26 mouse cellular contexts compared by ENCODE assay signal in the genomic region with DNA sequence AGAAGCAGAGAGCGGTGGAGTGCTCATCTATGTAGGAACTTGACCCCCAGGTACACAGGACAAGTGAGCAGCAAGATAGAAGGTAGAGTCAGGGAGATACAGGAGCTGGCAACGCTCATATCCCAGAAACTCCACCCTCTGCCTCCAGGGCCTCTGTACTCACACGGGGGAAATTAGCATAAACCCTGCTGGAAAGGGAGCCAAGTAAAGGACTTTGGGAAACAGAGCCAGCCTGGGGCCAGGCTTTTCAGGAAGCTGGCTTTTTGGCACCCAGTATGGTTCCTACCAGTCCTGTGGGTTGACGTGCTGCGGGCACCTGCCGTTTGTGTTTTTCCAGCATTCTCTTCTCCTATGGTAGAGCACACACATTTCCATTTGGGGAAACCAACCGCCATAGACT.
DNase-seq lines count a peak whose midpoint lies in the region; ATAC-seq lines count a peak whose summit lies in the region.
"Had no signal": no experiment of that assay in that cellular context is flagged by ENCODE, and none has a peak within 500 bp of the region (broad histone marks: within the 10 kb centered on the region; RNA-seq: fewer than 3 reads in every experiment).

No protein-coding gene starts in this region.

- DNase-seq in adrenal gland, postnatal 10 days = peak; percentile 25
- no peak for DNase-seq in adrenal gland, adult 2 months
- peak; percentile 65 for DNase-seq in heart, adult 11 months
- DNase-seq in heart, adult 18-20 months = no peak
- peak; percentile 11 to 14 for DNase-seq in kidney, postnatal 36 days
- no peak for DNase-seq in kidney, adult 9 months
- DNase-seq in ZHBTc4 (ENCODE audit: low read depth, low spot score) = peak; percentile 71
- DNase-seq: adrenal gland, adult 8-10 months; cerebellum, adult 8-10 months; heart, adult 2 months; heart, postnatal 14 days; kidney, postnatal 14 days; lung, embryonic 14.5 days; retina, postnatal 1 day; right cerebral cortex, postnatal 25 days; spleen, adult 18-20 months had no signal

- WGBS in intestine, embryonic 15.5 days = 70% methylated on average over 7 of the region's 7 CpGs

- no peak overlapping the region for H3K4me3 ChIP-seq in intestine, embryonic 15.5 days (replicated peaks)
- H3K4me3 ChIP-seq: forebrain, embryonic 13.5 days; heart, adult 2 months; heart, embryonic 13.5 days; hindbrain, embryonic 12.5 days; left cerebral cortex, adult 2 months; limb, embryonic 15.5 days; midbrain, embryonic 15.5 days; myocyte; neural tube, embryonic 13.5 days had no signal

- H3K27ac ChIP-seq in intestine, embryonic 15.5 days = no peak overlapping the region
- H3K27ac ChIP-seq: forebrain, embryonic 13.5 days; heart, adult 2 months; heart, embryonic 13.5 days; hindbrain, embryonic 12.5 days; left cerebral cortex, adult 2 months; limb, embryonic 15.5 days; liver, embryonic 14.5 days; midbrain, embryonic 15.5 days; neural tube, embryonic 13.5 days had no signal

- H3K36me3 ChIP-seq in intestine, embryonic 15.5 days = no peaks in the 10 kb centered on the region
- H3K36me3 ChIP-seq: heart, embryonic 13.5 days; hindbrain, embryonic 12.5 days; limb, embryonic 15.5 days; midbrain, embryonic 15.5 days; neural tube, embryonic 13.5 days had no signal

- no peak for ATAC-seq in intestine, embryonic 15.5 days
- ATAC-seq: forebrain, embryonic 13.5 days; midbrain, embryonic 15.5 days had no signal

- no peaks in the 10 kb centered on the region for H3K4me1 ChIP-seq in intestine, embryonic 15.5 days (replicated peaks)
- H3K4me1 ChIP-seq: forebrain, embryonic 13.5 days; heart, embryonic 13.5 days; midbrain, embryonic 15.5 days; neural tube, embryonic 13.5 days had no signal

- H3K9me3 ChIP-seq in intestine, embryonic 15.5 days = no peaks in the 10 kb centered on the region
- H3K9me3 ChIP-seq: forebrain, embryonic 13.5 days; heart, embryonic 13.5 days; hindbrain, embryonic 12.5 days; limb, embryonic 15.5 days; midbrain, embryonic 15.5 days; neural tube, embryonic 13.5 days had no signal

- no peak overlapping the region for H3K4me2 ChIP-seq in intestine, embryonic 15.5 days (replicated peaks)
- H3K4me2 ChIP-seq: forebrain, embryonic 13.5 days; heart, embryonic 13.5 days; hindbrain, embryonic 12.5 days; limb, embryonic 15.5 days; lung, embryonic 14.5 days; midbrain, embryonic 15.5 days; neural tube, embryonic 13.5 days had no signal

- no peaks in the 10 kb centered on the region for H3K27me3 ChIP-seq in intestine, embryonic 15.5 days (replicated peaks)
- H3K27me3 ChIP-seq: forebrain, embryonic 13.5 days; heart, embryonic 13.5 days; hindbrain, embryonic 12.5 days; limb, embryonic 15.5 days; midbrain, embryonic 15.5 days; neural tube, embryonic 13.5 days had no signal

- no peak overlapping the region for H3K9ac ChIP-seq in intestine, embryonic 15.5 days
- H3K9ac ChIP-seq: forebrain, embryonic 13.5 days; heart, embryonic 13.5 days; hindbrain, embryonic 12.5 days; limb, embryonic 15.5 days; liver, embryonic 14.5 days; lung, embryonic 14.5 days; midbrain, embryonic 15.5 days; neural tube, embryonic 13.5 days had no signal

Comparison
In these comparisons a context has a peak if more than half of its experiments do, and no peak if none do; other contexts are left out.
1. DNase-seq: peak in adrenal gland, postnatal 10 days (single experiment), heart, adult 11 months (single experiment), kidney, postnatal 36 days (2 of 2) and ZHBTc4 (single experiment); none in adrenal gland, adult 2 months (single experiment), heart, adult 18-20 months (0 of 2) and kidney, adult 9 months (single experiment).